ENCODE assay signal across 8 mouse cellular contexts in genomic region chr7:79742659-79743536, GRCm38 (mm10). TPM values are rescaled to one million over a fixed set of nuclear protein-coding genes. Genes with fewer than 3 reads are reported as not detected.
DNase-seq lines count a peak whose midpoint lies in the region; ATAC-seq and TF ChIP-seq lines count a peak whose summit lies in the region.

Gene Pex11a, minus strand, starts transcription at chr7:79743131.
Gene Wdr93, plus strand, starts transcription at chr7:79743163.

- no peaks in the 10 kb centered on the region for H3K27me3 ChIP-seq in limb, embryonic 13.5 days
- H3K27me3 ChIP-seq in midbrain, embryonic 15.5 days (replicated peaks), result no peaks in the 10 kb centered on the region

- DNase-seq in B cell, adult 2 months, result peak; percentile 88 to 89
- DNase-seq in heart, adult 9 months (ENCODE audit: low spot score in 2 of 2), result peak; percentile 58 to 75
- peak; percentile 92 for DNase-seq in kidney, adult 9 months
- DNase-seq in spleen, adult 18-20 months, result peak; percentile 66 to 75

- 2% methylated on average over 46 of the region's 46 CpGs for WGBS in limb, embryonic 13.5 days
- 3% methylated on average over 46 of the region's 46 CpGs for WGBS in midbrain, embryonic 15.5 days

- TF ChIP-seq CTCF in bone marrow macrophage, adult 2 months (IDR thresholded peaks at IDR 0.05; ENCODE audit: low read depth, low read length), result no peak
- TF ChIP-seq CTCF in embryonic fibroblast, embryonic 13.5 days (IDR thresholded peaks at IDR 0.05; ENCODE audit: borderline replicate concordance, insufficient read depth, low read length), result no peak

- H3K9ac ChIP-seq in limb, embryonic 13.5 days, result peak within 1 kb of the TSS; percentile 75
- peak within 1 kb of the TSS; percentile 48 for H3K9ac ChIP-seq in midbrain, embryonic 15.5 days

- H3K27ac ChIP-seq in bone marrow macrophage, adult 2 months (ENCODE audit: insufficient read depth, low read depth, low read length), result no peak within 1 kb of the TSS
- H3K27ac ChIP-seq in embryonic fibroblast, embryonic 13.5 days (ENCODE audit: insufficient read depth, low read length), result no peak within 1 kb of the TSS
- no peak within 1 kb of the TSS for H3K27ac ChIP-seq in limb, embryonic 13.5 days
- H3K27ac ChIP-seq in midbrain, embryonic 15.5 days, result no peak within 1 kb of the TSS

- no peak for TF ChIP-seq POLR2A in bone marrow macrophage, adult 2 months (IDR thresholded peaks at IDR 0.05; ENCODE audit: borderline replicate concordance, low read depth, low read length)
- peak; percentile 32; the same call in 1 of the 2 replicates for TF ChIP-seq POLR2A in embryonic fibroblast, embryonic 13.5 days (IDR thresholded peaks at IDR 0.05; ENCODE audit: low read depth, low read length)

- peaks cover 17% of the 10 kb centered on the region for H3K4me1 ChIP-seq in bone marrow macrophage, adult 2 months (ENCODE audit: control insufficient read depth, insufficient read depth, low read length)
- no peaks in the 10 kb centered on the region for H3K4me1 ChIP-seq in embryonic fibroblast, embryonic 13.5 days (ENCODE audit: control insufficient read depth, insufficient read depth, low read length)
- peaks cover 9% of the 10 kb centered on the region; the same call in 1 of the 2 replicates for H3K4me1 ChIP-seq in limb, embryonic 13.5 days
- peaks cover 11% of the 10 kb centered on the region for H3K4me1 ChIP-seq in midbrain, embryonic 15.5 days

- H3K36me3 ChIP-seq in limb, embryonic 13.5 days, result peaks cover 1% of the 10 kb centered on the region; the same call in 1 of the 2 replicates
- H3K36me3 ChIP-seq in midbrain, embryonic 15.5 days (replicated peaks), result no peaks in the 10 kb centered on the region

- ATAC-seq in limb, embryonic 13.5 days (ENCODE audit: low FRiP score, low read depth), result peak; percentile 92
- peak; percentile 94 for ATAC-seq in midbrain, embryonic 15.5 days (replicated peaks)

- H3K9me3 ChIP-seq in limb, embryonic 13.5 days, result no peaks in the 10 kb centered on the region
- no peaks in the 10 kb centered on the region for H3K9me3 ChIP-seq in midbrain, embryonic 15.5 days

- peak within 1 kb of the TSS; percentile 88 for H3K4me3 ChIP-seq in bone marrow macrophage, adult 2 months (ENCODE audit: insufficient read depth, low read length)
- peak within 1 kb of the TSS; percentile 55 for H3K4me3 ChIP-seq in embryonic fibroblast, embryonic 13.5 days (ENCODE audit: insufficient read depth, low read length)
- peak within 1 kb of the TSS; percentile 75 for H3K4me3 ChIP-seq in limb, embryonic 13.5 days
- peak within 1 kb of the TSS; percentile 55 for H3K4me3 ChIP-seq in midbrain, embryonic 15.5 days

- H3K4me2 ChIP-seq in limb, embryonic 13.5 days (replicated peaks), result peak within 1 kb of the TSS; percentile 95
- H3K4me2 ChIP-seq in midbrain, embryonic 15.5 days, result peak within 1 kb of the TSS; percentile 89

RNA-seq across cellular contexts. Expression of gene Pex11a, which starts in this region (rescaled TPM):
- 5.8 and 5.9 TPM in 2 replicates for polyA plus RNA-seq in bone marrow macrophage, adult 2 months (2012; ENCODE audit: insufficient read depth, insufficient read length, missing spikeins)
- polyA plus RNA-seq in embryonic fibroblast, embryonic 13.5 days (2011; ENCODE audit: insufficient read length, low read depth, missing spikeins), result 3.2 and 7.3 TPM in 2 replicates
- 9.9 and 11.7 TPM in 2 replicates for polyA plus RNA-seq in limb, embryonic 13.5 days (2015; fragmentation: Nextera tagmentation; extraction: Ambion mirVana)
- 13.5 and 15.3 TPM in 2 replicates for polyA plus RNA-seq in midbrain, embryonic 15.5 days (2015; fragmentation: Nextera tagmentation; extraction: Ambion mirVana)

RNA-seq across cellular contexts. Expression of gene Wdr93, which starts in this region (rescaled TPM):
- not detected in 2 replicates for polyA plus RNA-seq in bone marrow macrophage, adult 2 months (2012; ENCODE audit: insufficient read depth, insufficient read length, missing spikeins)
- polyA plus RNA-seq in embryonic fibroblast, embryonic 13.5 days (2011; ENCODE audit: insufficient read length, low read depth, missing spikeins), result not detected in 2 replicates
- polyA plus RNA-seq in limb, embryonic 13.5 days (2015; fragmentation: Nextera tagmentation; extraction: Ambion mirVana), result 0.11 and 0.27 TPM in 2 replicates
- polyA plus RNA-seq in midbrain, embryonic 15.5 days (2015; fragmentation: Nextera tagmentation; extraction: Ambion mirVana), result 0.43 and 0.54 TPM in 2 replicates
